Mouse (Mus musculus) lung, postnatal 25 days (tissue): ENCODE measurements around the gene Tm6sf2.
A peak's percentile ranks its signal among the peaks of the same experiment; 100 is the strongest.
"Not testable (repeated sequence)": the region's sequence is repeated elsewhere in the genome, so short reads cannot be mapped to it uniquely, and the experiment has no call there.

Experiments
- DNase-seq: peaks from one replicate; pipeline ENCODE4 v3.0.0; 2022; ENCODE audit warnings: low spot score

Gene Tm6sf2

DNA sequence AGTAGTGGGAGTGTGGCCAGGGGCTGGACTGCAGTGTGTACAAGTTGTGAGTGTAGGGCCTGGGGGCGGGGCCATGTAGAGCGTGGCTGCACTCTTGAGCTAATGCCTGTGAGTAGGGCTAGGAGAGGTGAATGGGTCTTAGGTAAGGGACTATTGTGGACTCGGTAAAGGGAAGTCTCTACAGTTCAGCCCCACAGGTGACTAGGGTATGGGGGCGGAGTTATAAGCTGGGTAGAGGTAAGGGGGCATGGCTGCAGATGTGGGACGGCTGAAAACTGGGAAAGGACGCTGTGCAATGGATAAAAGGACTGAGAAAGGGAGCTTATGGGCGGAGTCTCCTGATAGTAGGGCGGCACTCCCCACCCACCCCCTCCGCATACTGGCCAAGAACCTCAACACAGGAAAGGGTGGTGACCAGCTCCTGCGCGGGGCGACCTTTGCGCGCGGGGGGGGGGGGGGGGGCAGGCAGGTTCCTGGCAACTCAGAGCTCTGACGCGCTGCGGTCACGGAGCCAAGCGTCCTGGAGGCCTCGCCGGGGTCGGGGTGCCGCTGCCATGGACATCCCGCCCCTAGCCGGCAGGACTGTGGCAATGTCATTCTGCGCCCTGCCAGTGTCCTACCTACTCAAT lies at the start of gene Tm6sf2:
TSS of gene Tm6sf2 (plus strand) at position 484 of the 629 bp plus-strand sequence.
- peak; percentile 32 for DNase-seq

DNA sequence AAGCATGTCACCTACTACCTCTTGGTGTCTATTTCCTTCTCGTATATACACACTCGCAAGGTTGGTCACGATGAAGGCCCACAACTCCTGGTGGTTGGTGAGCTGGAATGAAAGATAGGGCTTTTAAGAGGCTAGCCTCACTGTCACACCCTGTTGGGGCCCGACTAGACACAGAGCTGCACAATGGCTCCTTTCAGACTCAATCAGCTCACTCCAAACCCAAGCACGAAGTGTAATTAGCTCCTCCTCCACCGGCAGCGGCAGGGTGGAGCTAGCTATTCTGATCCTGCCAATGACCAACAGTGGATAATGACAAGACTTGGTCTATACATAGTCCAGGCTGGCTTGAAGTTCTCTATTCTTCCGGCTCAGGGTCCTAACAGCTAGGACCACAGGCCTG lies 49.1 kb upstream of the Tm6sf2 start:
- DNase-seq: no peak

DNA sequence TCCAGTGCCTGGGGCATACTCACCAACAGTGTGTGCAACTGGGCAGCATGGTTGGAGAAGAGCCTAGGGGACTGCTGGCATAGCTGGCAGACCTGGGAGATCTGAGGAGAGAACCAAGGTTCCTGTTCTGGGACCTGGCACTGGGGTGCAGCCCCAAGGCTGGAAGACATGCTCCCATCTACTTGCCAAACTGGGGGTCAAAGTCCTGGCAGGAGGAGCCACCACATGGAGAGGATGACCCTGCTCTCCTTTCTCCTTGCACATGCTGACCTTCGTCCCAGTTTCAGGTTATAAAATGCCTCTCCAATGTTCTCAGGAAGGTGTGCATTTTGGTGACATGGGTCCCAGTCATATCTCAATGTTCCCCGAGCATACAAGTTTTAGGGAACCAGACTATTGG lies 46.6 kb upstream of the Tm6sf2 start:
- no peak for DNase-seq

DNA sequence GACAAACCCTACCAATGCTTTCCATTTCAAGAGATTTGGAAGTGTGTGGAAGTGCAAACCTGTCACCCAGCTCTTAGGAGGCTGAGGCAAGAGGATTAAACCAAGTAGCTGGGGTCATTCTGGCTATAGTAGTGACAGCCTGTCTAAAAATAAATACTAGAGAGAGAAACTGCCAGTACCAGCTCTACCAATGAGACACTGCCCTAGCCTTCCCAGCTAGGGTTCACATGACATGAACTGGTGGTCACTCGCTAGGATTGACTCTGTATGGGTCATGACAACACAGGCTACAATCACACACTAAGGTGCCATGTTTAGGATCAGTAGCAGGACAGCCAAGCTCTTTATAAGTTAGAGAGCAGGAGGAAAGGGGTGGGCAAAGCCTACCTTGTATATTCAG lies 42.5 kb upstream of the Tm6sf2 start:
- DNase-seq: no peak

DNA sequence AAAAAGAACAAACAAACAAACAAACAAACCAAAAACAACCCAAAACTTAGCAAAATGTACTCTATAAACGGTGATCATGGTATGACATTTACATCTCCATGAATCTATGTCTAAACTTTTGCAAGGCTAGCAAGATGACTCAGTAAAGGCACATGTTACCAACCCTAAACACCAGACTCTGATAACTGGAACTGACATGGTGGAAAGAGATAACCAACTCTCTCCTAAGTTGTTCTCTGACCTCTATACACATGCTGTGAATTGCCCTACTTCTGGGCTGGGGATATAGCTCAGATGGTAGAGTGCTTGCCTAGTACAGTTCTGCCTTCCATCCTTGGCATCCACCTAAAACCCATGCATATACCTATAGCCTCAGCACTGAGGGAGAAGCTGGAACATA lies 34.7 kb upstream of the Tm6sf2 start:
- DNase-seq: no peak

DNA sequence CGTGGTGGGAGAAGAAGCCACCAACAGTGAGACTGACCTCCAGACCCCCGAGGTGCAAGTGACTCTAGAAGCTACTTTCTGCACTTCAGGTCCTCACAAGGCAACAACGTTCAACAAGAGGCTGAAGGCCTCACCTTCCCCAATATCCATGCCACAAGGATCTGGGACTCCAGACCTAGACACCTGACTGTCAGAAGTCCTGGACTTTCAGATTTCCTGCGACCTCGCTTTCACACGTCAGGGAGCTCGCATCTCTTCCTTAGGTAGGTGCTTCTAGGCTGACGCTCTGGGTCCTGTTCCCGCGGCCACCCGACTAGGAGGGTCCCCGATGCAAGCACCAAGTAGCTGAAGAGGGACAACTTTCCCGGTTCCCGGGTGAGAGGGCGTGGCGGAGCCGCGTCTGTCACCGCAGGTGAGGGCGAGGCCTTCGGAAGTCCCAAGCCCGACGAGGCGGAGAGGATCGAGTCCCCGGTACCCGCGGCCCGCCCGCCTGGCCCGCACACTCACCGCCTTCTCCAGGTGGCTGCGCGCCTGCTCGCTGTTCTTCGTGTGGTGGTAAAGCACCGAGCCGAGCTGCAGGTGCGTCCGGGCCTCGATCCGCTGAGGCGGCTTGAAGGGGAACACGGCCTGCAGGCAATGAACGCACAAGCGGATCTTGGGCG lies 30.7 kb upstream of the Tm6sf2 start:
- DNase-seq: peak; percentile 18

DNA sequence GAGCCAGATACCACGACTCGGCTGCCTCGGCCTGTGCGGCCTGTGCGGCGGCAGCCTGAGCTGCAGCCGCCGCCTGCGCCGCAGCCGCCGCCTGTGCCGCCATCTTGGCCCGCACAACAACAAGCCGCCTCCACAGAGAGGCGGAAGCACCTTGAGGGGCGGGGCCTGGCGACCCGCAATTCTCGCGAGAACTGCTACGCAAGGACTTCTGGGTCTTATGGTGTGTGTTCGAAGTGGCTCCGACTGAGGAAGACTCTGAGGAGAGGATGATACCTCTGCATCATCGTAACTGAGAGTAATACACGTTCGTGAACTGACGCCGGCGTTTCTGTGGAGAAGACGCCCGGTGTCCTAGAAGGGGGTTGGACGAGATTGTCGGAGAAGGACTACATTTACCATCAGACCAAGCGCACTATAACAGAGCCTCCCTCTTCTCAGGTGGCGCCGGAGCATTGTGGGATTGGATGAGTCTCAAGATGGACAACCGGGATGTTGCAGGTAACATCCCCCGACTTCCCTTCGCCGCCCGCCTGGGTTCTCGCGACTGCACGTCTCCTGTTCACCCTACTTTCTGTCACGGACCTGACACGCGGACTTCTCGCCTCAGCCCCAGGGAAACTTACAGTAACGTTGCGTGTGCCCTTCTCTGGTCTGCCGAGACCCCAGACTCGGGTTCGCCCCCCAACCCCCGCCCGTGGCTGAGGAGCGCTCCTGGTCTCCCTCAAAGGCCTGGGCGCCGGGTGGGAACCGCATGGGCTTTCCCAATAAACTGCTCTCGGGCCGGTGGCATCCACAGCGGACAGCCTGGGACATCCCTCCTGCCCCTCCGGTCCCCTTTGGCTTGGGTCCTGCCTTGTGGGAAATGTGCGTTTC lies 29.9 kb upstream of the Tm6sf2 start, which contains the start of the genes Mau2 and Sugp1:
TSS of gene Mau2 (minus strand) at position 152 of the 873 bp plus-strand sequence.
TSS of gene Sugp1 (plus strand) at position 231 of the 873 bp plus-strand sequence.
- DNase-seq: peak; percentile 97

DNA sequence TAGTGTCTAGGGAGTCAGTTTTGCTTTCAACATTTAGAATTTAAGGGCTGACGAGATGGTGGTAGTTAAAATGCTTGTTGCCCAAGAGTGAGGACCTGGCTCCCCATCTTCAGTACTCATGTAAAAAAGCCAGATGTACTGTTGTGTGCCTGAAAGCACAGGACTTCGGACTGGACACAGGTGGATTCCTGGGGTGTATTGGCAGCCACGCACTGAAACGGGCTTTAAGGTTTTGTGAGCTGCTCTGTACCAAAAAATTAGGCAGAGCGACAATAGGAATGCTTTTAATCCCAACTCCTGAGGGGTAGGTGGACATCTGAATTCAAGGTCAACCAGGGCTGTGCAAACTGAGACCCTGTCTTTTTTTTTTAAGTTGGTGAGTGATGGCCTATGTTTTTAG lies 28.7 kb upstream of the Tm6sf2 start:
- no peak for DNase-seq

DNA sequence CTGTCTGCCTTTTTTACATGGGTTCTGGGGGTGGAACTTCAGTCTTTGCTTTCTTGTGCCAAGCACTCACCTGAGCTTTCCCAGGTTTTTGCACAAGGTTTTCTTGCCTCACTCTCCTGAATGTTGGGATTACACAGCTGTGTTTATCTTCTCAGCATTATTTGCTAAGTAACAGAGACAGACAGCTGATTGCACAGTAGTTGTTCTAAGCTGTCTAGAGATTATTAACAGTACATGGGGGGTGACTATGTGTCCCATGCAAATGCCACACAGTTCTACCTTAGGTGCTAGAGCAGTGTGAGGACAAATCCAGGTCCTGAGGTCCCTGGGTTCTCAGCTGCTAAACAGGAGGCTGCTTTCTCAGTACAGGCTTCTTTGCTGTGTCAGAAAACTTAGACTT lies 23.1 kb upstream of the Tm6sf2 start:
- no peak for DNase-seq

DNA sequence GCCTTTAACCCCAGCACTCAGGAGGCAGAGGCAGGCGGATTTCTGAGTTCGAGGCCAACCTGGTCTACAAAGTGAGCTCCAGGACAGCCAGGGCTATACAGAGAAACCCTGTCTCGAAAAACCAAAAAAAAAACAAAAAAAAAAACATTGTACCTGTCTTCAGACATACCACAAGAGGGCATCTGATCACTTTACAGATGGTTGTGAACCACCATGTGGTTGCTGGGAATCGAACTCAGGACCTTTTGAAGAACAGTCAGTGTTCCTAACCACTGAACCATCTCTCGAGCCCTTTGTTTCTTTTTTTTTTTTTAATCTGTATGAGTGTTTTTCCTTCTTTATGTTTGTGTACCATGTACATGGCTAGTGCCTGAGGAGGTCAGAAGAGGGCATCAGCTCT lies 22.3 kb upstream of the Tm6sf2 start:
- DNase-seq: not testable (repeated sequence)

DNA sequence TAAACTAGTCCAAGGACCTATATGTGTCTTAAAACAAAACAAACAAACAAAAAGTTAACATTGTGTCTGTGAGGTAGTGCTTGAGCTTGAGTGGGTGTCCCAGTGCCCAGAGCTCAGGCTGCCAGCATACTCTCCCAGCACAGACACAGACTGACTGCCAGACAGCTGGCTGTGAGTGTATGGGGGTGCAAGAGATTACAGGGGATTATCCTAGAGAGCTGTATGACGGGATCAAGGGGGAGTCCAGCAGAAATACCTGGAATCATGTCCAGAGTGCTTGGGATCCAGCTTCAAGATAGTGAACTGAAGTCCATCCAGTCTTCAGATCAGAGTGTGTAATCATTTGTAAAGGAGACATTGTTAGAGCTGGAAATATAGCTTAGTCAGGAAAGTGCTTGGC lies 15.0 kb upstream of the Tm6sf2 start:
- no peak for DNase-seq

DNA sequence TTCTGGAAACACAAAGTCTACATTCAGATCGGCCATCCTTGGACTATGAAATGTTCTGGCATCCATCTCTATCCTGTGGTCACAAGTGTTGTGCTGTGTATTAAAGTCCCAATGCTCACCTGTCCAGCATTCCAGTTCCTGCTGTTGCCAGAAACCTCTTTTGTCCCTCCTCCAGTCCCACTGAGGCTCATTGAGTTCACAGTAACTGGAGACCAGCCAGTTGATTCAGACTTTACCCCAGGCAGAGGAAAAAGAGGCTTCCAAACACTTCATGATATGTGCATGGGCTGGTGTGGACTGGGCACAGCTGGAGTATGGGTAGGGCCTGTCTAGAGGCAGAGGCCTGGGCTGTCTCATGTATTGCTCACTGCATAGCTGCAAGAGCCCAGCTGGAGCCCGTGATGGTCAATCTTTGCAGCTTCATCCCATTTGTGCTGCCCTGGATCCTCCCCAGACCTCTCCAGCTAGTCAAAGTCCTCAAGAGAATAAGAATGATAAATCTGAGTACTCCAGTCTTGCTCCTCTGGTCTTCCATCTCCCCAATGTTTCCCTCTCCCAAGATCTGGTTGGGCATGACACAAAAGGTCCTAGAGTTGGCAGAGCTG lies 786 bp upstream of the Tm6sf2 start:
- no peak for DNase-seq

DNA sequence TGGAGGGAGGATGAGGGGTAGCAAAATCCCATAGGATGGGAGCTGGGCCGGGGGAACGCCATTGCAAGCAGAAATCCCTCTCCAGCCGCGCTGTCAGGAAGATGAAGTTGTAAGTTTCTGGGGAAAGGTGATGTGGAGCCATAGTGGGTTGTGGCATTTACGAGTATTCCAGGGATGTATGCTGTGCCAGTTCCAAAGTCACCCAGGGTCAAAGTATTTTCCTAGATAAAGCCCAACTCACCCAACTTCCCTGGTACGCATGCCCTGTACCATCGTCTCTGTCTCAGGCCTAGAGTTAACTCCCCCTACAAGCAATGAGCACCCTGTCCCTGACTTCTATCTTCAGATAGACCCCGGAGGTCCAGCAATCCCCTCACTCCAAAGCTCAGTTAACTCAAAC lies 396 bp downstream of the Tm6sf2 start:
- no peak for DNase-seq

DNA sequence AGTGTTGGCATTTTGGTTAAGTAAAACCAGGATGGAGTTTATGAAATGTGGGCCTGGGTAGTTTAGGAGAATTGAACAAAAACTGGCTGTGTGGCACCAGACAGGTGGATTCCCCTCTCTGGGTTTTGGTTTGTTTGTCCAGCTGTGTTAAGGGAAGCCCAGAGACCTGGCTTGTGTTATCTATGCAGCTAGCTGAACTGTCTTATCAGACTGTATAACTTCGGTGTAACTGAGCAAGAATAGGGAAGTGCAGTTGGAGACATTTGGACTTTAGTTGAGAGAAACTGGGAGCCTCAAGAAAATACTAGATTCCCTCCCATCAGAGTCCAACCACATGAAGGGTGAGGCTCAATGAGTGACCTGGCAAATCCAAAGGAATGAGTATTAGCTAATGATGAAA lies 958 bp downstream of the Tm6sf2 start:
- no peak for DNase-seq

DNA sequence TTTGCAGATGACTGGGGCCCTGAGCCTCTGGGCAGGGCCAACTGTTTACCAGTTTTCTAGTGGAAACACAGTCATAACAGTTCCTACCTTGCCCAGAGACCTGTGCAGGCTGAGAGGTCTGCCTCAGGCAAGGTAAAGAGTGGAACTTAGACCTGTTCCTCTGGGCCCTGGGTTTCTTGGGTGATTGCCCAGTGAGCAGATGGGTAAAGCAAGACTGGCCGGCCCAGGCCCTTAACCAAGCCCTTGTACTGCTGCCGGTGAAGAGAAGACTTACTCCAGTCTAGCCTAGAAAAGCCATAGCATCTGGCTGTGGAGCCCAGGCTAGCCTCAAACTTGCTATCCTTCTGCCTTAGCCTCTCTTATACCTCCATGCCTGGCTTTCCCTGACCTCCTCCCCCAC lies 9.3 kb downstream of the Tm6sf2 start:
- no peak for DNase-seq

DNA sequence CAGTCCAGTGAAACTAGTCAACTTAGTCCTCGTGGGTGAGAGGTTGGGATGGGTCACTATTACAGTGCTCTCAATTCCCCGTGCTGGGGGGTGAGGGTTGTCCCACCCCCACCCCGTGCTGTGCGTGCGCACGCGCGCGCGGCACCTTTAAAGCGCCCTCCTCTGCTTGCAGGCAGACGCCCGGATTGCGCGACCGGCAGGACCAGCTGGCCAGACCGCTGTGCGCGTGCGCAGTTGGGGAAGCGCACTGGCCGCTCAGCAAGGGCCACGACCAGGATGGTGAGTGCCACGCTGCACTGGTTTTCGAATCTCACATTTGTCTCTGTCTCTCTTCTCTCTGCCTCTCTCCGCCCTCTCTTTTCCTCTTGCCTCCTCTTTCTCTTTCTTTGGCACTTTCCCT lies 10.6 kb downstream of the Tm6sf2 start, which contains the start of gene Hapln4:
TSS of gene Hapln4 (plus strand) at position 173 of the 400 bp plus-strand sequence.
- peak; percentile 10 for DNase-seq

DNA sequence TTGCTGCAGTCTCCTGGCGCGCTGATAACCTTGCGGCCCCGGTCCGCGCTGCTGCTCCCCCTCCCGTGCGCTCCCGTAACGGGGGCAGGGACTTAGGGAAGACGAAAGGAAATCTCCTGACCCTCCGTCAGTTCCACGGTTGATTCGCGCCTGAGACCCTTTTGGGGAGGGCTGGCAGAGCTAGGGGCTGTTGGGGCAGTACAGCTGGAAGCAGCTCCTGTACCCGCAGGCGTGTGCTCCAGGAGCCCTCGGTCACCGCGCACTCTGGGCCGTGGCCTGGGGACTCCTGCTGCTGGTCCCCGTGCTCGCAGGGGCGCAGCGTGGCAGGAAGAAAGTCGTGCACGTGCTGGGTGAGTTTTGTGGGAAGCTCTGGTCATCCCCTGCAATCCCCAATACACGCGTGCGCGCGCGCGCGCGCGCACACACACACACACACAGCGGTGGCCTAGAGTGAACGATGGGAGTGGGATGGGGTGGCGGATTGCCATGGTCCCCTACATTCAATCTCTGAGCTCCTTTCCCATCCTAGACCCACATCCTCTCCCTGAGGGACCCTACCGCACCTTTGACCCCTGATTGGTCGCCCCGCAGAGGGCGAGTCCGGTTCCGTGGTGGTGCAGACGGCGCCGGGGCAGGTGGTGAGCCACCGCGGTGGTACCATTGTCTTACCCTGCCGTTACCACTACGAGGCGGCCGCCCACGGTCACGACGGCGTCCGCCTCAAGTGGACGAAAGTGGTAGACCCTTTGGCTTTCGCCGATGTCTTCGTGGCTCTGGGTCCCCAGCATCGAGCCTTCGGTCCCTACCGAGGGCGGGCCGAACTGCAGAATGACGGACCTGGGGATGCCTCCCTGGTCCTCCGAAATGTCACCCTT lies 11.7 kb downstream of the Tm6sf2 start:
- no peak for DNase-seq

DNA sequence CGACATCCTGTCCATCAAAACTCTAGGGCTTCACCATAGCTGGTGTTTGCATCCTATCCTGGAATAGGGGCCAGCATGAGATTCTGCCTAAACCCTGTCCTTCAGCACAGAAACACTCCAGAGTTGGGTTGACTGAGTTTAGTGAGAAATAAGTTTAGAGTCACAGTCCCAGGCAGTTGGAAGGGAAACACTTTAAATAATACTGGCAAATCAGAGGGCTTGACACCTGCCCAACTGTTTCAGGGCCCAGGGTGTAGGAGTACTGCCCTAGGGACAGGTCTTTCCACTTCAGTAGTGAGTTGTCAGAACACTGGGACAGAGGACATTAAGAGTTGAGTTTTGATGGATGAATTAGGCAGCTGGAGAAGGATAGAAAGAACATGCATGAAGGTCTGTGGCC lies 13.4 kb downstream of the Tm6sf2 start:
- no peak for DNase-seq

DNA sequence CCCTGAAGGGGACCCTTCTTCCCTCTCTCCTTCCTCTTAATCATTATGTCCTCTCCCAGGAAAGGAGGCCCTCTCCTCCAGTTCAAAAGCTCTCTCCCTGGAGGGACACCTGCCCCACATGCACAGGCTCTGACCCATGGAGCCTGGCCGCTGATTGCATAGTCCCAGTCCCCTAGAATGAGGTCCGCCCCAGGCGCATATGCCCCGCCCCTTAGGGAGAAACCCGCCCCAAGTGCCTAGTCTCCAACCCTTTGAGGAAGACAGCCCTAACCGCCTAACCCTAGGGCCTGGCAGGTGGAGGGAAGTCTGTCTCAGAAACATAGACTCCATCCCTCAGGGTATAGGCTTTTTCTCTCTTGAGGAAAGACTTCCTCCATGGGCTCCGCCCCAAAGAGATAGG lies 14.5 kb downstream of the Tm6sf2 start:
- no peak for DNase-seq

DNA sequence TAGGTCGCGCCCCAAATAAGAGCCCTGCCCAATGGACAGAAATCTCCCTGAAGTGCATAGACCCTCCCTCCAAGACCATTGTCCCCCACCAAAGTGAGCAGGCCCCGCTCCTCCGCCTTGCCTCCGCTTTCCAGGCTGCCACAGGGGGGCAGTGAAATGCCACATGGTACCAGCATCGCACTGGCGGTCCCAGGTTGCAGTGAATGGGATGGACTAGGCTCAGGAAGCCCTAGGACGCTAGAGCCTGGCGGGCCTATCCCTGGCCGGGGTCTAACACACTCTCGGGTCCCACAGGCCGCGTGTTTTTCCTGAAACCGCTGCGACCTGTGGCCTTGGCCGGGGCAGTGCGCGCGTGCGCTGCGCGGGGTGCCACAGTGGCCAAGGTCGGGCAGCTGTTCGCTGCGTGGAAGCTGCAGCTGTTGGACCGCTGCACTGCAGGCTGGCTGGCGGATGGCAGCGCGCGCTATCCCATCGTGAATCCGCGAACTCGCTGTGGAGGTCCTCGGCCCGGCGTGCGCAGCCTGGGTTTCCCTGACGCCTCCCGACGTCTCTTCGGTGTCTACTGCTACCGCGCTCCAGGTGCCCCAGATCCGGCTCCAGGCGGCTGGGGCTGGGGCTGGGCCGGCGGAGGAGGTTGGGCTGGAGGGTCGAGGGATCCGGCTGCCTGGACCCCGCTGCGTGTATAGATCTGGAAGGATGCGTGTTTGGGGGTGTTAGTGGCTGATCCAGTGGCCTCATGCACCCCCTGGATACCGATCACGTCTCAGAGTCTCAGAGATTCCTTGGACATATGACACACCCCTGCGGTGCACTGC lies 15.3 kb downstream of the Tm6sf2 start:
- DNase-seq: peak; percentile 5
